Mouse (Mus musculus) right cerebral cortex, postnatal 25 days (tissue): Measurements from ENCODE around the gene Smc3.
A peak's percentile ranks its signal among the peaks of the same experiment; 100 is the strongest.

Source experiments
- DNase-seq: peaks from one replicate; pipeline ENCODE4 v3.0.0; 2022

Smc3 gene

GRCm38 (mm10) chr19:53657437-53657836 is 57.2 kb downstream of the Smc3 start:
- no peak for DNase-seq

GRCm38 (mm10) chr19:53660722-53661420 is 60.7 kb downstream of the Smc3 start:
- DNase-seq, result no peak

- no peak for DNase-seq
Observed at GRCm38 (mm10) chr19:53661938-53662722, 61.9 kb downstream of the Smc3 start.

- no peak for DNase-seq
Observed at GRCm38 (mm10) chr19:53664831-53665230, 64.6 kb downstream of the Smc3 start.

GRCm38 (mm10) chr19:53665391-53665790 is 65.2 kb downstream of the Smc3 start:
- DNase-seq, result no peak

- no peak for DNase-seq
Observed at GRCm38 (mm10) chr19:53666708-53667107, 66.5 kb downstream of the Smc3 start.

- DNase-seq, result no peak
Observed at GRCm38 (mm10) chr19:53668821-53669220, 68.6 kb downstream of the Smc3 start.

GRCm38 (mm10) chr19:53670625-53671141 is 70.5 kb downstream of the Smc3 start:
- DNase-seq, result no peak

- no peak for DNase-seq
Observed at GRCm38 (mm10) chr19:53671432-53671831, 71.2 kb downstream of the Smc3 start.

- no peak for DNase-seq
Observed at GRCm38 (mm10) chr19:53674131-53674925, 74.1 kb downstream of the Smc3 start.

GRCm38 (mm10) chr19:53676228-53676627 is 76.0 kb downstream of the Smc3 start:
- DNase-seq, result no peak

- peak; percentile 49 for DNase-seq
Observed at GRCm38 (mm10) chr19:53676718-53677634, 76.8 kb downstream of the Smc3 start, which contains the start of gene Rbm20. TSS of gene Rbm20 (plus strand) at chr19:53677306.

GRCm38 (mm10) chr19:53679194-53679593 is 79.0 kb downstream of the Smc3 start:
- DNase-seq, result no peak

GRCm38 (mm10) chr19:53679981-53680380 is 79.8 kb downstream of the Smc3 start:
- DNase-seq, result no peak

GRCm38 (mm10) chr19:53682427-53682826 is 82.2 kb downstream of the Smc3 start:
- no peak for DNase-seq

GRCm38 (mm10) chr19:53687592-53687991 is 87.4 kb downstream of the Smc3 start:
- DNase-seq, result no peak

- DNase-seq, result no peak
Observed at GRCm38 (mm10) chr19:53690816-53691215, 90.6 kb downstream of the Smc3 start.

- no peak for DNase-seq
Observed at GRCm38 (mm10) chr19:53694020-53694419, 93.8 kb downstream of the Smc3 start.
